Mouse (Mus musculus): ENCODE results near the gene Insrr. TPM values are rescaled to one million over a fixed set of nuclear protein-coding genes. Genes with fewer than 3 reads are reported as not detected.
A peak's percentile ranks its signal among the peaks of the same experiment; 100 is the strongest.

Insrr gene
- total RNA-seq, 2 experiments from 2014 or later: 0.60 to 0.73 TPM

DNA sequence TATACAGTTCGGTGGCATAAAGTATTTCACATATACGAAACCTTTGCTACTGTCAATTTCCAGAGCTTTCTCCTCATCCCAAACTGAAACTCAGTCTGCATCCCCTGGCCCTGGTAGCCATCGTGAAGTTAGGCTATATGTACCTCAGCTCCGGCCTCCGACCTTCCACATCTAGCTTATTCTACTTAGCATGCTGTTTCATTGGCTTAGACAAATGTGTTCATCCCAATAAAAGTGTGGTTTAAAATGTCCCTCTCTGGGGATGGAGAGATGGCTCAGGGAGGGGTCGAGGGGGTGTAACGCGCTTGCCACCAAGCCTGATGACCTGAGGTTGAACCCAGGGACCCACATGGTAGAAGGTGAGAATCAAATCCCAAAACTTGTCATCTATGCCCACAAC lies 27.2 kb upstream of the Insrr start:
- intact Hi-C loops (cut with DNase I): loop anchor here (1.0 kb wide), 1 partner anchor 13 kb away; no protein-coding TSS in a partner anchor
- no peak for DNase-seq (ENCODE audit: low spot score in 2 of 2)

- peak; percentile 35 to 51 for DNase-seq (ENCODE audit: low spot score in 2 of 2)
Measured at GRCm38 (mm10) chr3:87770280-87770679, 26.5 kb upstream of the Insrr start.

GRCm38 (mm10) chr3:87771088-87771487 lies 25.7 kb upstream of the Insrr start:
- DNase-seq (ENCODE audit: low spot score in 2 of 2): no peak
- intact Hi-C loops (cut with DNase I): loop anchor here (2.0 to 5.0 kb wide), 3 partner anchors 46 to 86 kb away; no protein-coding TSS in a partner anchor

More at GRCm38 (mm10) chr3:87770280-87770679, 26.5 kb upstream of the Insrr start:
- intact Hi-C loops (cut with DNase I): loop anchor here (2.0 to 5.0 kb wide), 3 partner anchors 47 to 87 kb away; no protein-coding TSS in a partner anchor

DNA sequence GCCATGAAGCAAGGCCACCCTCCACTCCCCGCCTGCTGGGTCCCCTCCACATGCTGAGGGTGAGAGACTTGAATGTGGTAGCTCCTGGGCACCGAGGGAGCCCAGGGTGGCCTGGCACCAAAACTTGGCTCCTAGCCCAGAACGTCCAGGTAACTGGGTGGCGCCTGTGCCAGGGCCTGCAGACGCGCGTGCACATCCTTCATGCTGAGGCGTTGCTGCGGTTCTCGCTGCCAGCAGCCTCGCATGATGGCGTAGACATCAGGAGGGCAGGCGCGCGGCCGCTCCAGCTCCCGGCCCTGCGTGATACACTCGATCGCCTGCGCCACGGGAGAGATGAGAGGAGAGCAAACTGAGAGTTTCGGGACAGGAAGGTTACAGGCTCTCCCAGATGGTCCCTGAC lies 18.5 kb upstream of the Insrr start:
- DNase-seq (ENCODE audit: low spot score in 2 of 2): no peak
- intact Hi-C loops (cut with DNase I): no loop called here

- DNase-seq (ENCODE audit: low spot score in 2 of 2): no peak
- intact Hi-C loops (cut with DNase I): no loop called here
Measured at GRCm38 (mm10) chr3:87779086-87779485, 17.7 kb upstream of the Insrr start.

DNA sequence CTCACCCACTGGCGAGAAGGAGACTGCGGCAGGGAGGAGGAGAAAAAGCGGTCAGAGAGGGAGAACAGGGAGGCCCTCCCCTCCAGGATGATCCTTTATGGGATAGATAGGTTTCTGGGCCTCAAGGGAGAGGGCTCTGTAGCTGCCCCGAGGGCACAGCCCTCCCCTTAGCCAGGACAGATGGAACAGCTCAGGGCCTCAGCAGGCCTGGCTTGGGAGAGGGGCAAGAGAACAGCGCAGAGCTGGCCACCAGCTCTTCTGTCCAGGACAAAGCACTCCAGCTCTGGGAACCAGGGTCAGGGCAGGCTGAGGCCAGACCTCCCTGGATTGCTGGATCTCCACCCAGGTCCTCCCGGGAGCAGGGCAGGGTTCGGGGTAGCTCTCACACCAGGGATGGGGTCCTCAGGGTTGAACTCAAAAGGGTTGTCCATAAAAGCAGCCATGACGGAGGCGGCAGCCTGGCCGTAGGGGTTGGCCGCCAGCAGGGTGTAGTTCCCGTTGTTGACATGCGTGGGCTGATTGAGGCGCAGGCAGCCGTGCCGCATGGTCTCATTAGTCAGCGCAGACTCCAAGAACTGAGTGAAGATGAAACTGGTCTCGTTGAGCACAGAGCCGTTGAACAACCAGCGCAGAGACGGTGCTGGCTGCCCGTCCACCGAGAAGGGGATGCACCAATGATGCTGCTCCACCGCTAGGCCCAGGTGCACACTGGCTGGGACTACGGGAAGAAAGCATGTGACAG lies 13.3 kb upstream of the Insrr start:
- intact Hi-C loops (cut with DNase I): no loop called here
- no peak for DNase-seq (ENCODE audit: low spot score in 2 of 2)

DNA sequence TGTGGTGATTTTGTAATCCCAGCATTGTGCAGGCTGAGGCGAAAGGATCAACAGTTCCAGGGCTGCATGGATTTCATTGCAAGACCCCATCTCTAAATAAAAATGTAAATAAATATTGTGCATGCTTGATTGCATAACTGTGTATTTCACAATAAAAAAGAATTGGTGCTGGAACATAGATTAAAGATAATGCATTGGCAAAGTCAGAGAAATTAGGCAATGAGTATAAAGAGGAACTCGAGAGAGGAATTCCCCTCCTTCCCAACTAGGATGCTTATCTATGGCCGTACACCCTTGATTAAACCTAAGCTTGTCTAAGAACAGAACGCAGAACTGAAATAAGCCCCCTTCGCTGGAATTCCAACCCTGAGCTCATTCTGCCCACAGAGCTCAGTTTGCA lies 11.6 kb upstream of the Insrr start:
- intact Hi-C loops (cut with DNase I): no loop called here
- no peak for DNase-seq (ENCODE audit: low spot score in 2 of 2)

DNA sequence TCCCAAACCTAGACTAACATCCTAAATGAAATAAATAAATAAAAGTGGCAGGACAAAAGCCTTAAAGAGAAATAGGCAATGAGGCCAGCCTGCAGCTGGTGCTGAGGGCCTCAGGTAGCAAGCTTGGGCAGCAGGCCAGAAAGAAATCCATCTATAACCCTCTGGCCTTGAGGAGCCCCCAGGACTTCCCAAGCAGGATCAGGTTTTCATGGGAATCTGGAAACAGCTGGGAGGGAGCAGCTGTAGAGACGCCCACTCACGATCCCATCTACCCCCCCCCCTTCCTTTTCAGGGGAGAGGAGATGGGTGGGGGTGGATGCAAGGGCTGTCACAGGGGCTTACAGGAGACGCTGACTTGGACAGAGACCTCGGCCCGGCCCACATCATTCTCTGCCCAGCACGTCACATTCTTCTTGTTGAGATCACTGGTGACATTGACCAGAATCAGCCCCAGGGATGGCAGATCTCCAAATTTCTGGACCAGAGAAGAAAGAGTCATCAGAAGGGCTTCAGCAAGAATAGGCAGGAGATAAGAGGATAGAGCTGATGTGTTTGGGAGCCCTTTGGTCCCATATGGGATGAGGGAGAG lies 11.0 kb upstream of the Insrr start:
- intact Hi-C loops (cut with DNase I): no loop called here
- DNase-seq (ENCODE audit: low spot score in 2 of 2): no peak

- intact Hi-C loops (cut with DNase I): no loop called here
- no peak for DNase-seq (ENCODE audit: low spot score in 2 of 2)
Measured at GRCm38 (mm10) chr3:87789248-87789647, 7.5 kb upstream of the Insrr start.

GRCm38 (mm10) chr3:87789768-87790167 lies 7.0 kb upstream of the Insrr start:
- no peak for DNase-seq (ENCODE audit: low spot score in 2 of 2)
- intact Hi-C loops (cut with DNase I): loop anchor here (5.0 kb wide), 1 partner anchor 53 kb away; no protein-coding TSS in a partner anchor

- DNase-seq (ENCODE audit: low spot score in 2 of 2): no peak
- intact Hi-C loops (cut with DNase I): loop anchor here (1.0 to 5.0 kb wide), 2 partner anchors 21 to 47 kb away; no protein-coding TSS in a partner anchor
Measured at GRCm38 (mm10) chr3:87794922-87795325, 1.8 kb upstream of the Insrr start, which contains the start of gene Ntrk1. TSS of gene Ntrk1 (minus strand) at chr3:87795162.

DNA sequence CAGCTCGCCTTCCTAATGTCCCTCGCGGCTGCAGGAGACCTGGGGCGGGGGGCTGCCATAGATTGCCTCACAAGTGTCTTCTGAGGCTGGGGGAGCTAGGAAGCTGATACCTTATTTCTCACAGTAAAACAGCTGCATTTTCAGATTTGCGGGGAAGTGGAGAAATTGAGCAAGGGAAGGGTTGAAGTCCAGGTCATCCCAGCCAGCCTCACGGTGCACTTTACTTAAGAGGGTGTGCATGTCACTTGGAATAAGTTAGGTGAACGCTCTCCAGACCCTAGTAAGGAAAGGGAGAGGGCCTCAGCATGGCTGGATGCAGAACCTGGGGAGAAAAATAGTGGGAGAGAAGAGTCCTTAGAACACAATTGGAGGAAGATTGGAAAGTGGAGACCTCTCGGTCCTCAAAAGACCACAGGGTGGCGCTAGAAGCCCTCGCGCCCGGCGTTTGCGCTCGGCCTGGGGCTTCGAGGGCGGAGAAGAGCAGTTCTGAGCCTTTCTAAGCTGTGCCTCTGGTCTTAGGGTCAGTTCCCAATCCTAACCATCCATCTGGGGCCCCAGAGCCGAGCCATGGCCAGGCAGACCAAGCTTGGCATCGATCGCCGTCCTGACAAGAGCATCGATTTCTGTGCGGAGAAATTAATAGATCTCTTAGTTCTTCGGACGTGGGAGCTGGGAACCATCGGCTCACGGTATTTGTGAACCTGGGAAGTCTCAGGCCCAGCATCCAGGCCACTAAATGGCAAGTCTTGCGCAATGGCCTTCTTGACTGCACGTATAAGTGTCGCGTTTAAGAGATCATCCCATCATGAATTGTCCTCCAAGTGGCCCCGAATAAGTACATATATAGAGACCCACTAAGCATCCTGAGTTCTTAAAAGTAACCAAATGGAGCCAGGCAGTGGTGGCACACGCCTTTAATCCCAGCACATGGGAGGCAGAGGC lies 1.1 kb upstream of the Insrr start:
- DNase-seq (ENCODE audit: low spot score in 2 of 2): peak; percentile 19 to 38
- intact Hi-C loops (cut with DNase I): loop anchor here (1.0 kb wide), 1 partner anchor 21 kb away; no protein-coding TSS in a partner anchor

GRCm38 (mm10) chr3:87801681-87802080 lies 4.9 kb downstream of the Insrr start:
- intact Hi-C loops (cut with DNase I): no loop called here
- DNase-seq (ENCODE audit: low spot score in 2 of 2): no peak

GRCm38 (mm10) chr3:87804038-87804677 lies 7.4 kb downstream of the Insrr start:
- intact Hi-C loops (cut with DNase I): no loop called here

DNA sequence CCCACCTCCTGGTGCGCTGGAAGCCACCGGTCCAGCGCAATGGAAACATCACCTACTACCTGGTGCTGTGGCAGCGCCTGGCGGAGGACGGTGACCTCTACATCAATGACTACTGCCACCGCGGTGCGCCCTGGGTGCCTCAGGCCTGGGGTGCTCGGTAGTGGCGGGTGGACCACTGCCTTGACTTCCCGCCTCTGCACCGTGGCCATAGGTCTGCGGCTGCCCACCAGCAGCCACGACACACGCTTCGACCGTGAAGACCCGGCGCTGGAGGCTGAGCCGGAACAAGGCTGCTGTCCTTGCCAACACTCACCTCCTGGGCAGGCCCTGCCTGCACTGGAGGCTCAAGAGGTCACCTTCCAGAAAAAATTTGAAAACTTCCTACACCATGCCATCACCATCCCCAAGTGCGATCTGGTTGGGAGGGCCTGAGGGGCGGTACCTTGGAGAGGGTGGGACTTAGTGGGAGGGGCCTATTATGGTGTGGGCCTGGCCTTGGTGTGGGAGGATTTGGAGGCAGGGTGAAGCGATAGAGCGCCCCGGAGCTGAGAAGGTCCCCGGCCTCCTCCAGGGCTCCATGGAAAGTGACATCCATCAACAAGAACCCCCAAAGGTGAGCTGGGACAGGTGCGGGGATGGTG lies 12.7 kb downstream of the Insrr start:
- DNase-seq (ENCODE audit: low spot score in 2 of 2): no peak
- intact Hi-C loops (cut with DNase I): no loop called here

More at GRCm38 (mm10) chr3:87804038-87804677, 7.4 kb downstream of the Insrr start:
- DNase-seq (ENCODE audit: low spot score in 2 of 2): no peak

DNA sequence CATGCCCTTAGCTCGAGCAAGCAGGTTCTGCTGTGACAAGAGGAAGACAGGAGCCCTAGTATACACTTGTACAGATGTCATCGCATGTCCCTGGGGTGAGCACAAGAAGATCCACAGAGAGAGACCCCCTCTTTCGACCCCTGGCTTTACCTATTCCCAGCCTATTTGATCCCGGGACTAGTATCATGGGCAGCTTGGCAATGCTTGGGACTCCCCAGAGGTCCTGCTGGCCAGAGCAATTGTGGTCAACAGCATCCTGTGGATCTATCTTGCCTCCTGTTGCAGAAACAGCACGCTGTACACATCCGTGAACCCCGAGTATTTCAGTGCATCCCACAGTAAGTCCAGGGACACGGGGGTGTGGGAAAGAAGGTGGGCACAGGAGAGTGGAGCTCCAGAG lies 14.5 kb downstream of the Insrr start:
- intact Hi-C loops (cut with DNase I): no loop called here
- DNase-seq (ENCODE audit: low spot score in 2 of 2): no peak

GRCm38 (mm10) chr3:87812413-87812812 lies 15.7 kb downstream of the Insrr start:
- intact Hi-C loops (cut with DNase I): no loop called here
- no peak for DNase-seq (ENCODE audit: low spot score in 2 of 2)

- DNase-seq (ENCODE audit: low spot score in 2 of 2): no peak
- intact Hi-C loops (cut with DNase I): no loop called here
Measured at GRCm38 (mm10) chr3:87812873-87813272, 16.1 kb downstream of the Insrr start.

GRCm38 (mm10) chr3:87816166-87816565 lies 19.4 kb downstream of the Insrr start:
- DNase-seq (ENCODE audit: low spot score in 2 of 2): no peak
- intact Hi-C loops (cut with DNase I): loop anchor here (1.0 to 2.0 kb wide), 3 partner anchors 21 to 59 kb away; partner anchors contain the start of gene Ntrk1
